Mouse (Mus musculus): ENCODE results near the gene Rasa4.

- no peak for TF ChIP-seq POLR2A (IDR thresholded peaks at IDR 0.05; ENCODE audit: low read depth, low read length)
- TF ChIP-seq CTCF (conservative IDR thresholded peaks at IDR 0.05; ENCODE audit: insufficient read depth, insufficient read length, low read depth, low read length), result peak; percentile 33
Measured at GRCm38 (mm10) chr5:136044865-136045264, 38.9 kb upstream of the Rasa4 start.
